Mouse (Mus musculus): ENCODE measurements around the gene Cdkal1. TPM values are rescaled to one million over a fixed set of nuclear protein-coding genes. Genes with fewer than 3 reads are reported as not detected.

Gene Cdkal1
- polyA plus RNA-seq, 1 experiment from 2014 or later, result 21.6 TPM

DNA sequence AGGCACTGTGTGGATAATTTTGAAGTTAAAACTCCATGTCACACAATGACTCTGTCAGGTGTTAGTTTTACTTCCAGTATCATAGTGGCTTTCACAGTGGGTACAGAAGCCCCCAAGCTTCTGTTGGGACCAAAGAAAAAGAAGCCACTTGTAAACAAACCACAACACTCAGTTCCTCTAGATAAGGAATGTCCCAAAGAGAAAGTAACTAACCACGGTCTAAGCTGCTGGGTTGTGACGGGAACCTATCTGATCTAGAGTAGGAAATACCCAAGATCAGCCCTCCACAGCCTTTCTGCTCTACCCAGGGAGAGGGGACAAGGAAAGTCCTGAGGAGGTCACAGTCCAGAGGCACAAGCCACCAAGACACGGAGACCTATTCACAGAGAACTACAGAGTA is 99.4 kb downstream of the Cdkal1 start:
- WGBS, result 85% methylated on average over 3 of the region's 3 CpGs
- Histone ChIP-seq H3K4me3 (no peak overlapping the region), H3K4me1 (replicated peaks) (peaks cover 15% of the 10 kb centered on the region), H3K9me3 (no peaks in the 10 kb centered on the region), H3K27me3 (no peaks in the 10 kb centered on the region), H3K36me3 (no peaks in the 10 kb centered on the region), H3K27ac (replicated peaks) (no peak overlapping the region), H3K4me2 (no peak overlapping the region), H3K9ac (no peak overlapping the region)
- no peak for ATAC-seq (ENCODE audit: low read depth)

- WGBS, result 70% methylated on average over 3 of the region's 3 CpGs
- H3K4me2 ChIP-seq, result no peak overlapping the region
- H3K4me1 ChIP-seq (replicated peaks), result no peaks in the 10 kb centered on the region
- ATAC-seq (ENCODE audit: low read depth), result no peak
- no peak overlapping the region for H3K4me3 ChIP-seq
- no peak overlapping the region for H3K27ac ChIP-seq (replicated peaks)
- no peaks in the 10 kb centered on the region for H3K36me3 ChIP-seq
- no peak overlapping the region for H3K9ac ChIP-seq
- H3K9me3 ChIP-seq, result no peaks in the 10 kb centered on the region
- H3K27me3 ChIP-seq, result no peaks in the 10 kb centered on the region
Observed at GRCm38 (mm10) chr13:29753254-29753653, 102.2 kb downstream of the Cdkal1 start.

GRCm38 (mm10) chr13:29752061-29752460 is 103.4 kb downstream of the Cdkal1 start:
- no peak for ATAC-seq (ENCODE audit: low read depth)
- WGBS, result 91% methylated on average over 6 of the region's 6 CpGs

DNA sequence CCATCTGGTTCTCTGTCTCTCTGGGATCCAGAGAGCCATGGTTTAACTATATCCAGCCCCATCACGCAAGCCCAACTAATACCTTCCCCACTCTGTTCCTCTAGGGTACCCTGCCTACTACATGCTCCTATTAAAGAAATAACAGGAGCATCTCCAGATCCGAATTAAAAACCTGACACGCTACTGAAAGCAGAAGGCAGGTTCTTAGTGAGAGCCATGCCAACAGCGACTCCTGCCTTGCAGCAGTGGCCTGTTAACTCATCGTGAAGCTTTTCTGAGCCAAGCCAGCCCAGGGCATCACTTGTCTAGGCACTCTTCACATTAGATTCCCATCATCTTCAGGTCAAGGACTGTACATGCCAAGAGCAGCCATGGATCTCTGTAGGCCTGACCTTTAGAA is 104.3 kb downstream of the Cdkal1 start:
- no peak overlapping the region for H3K4me3 ChIP-seq
- H3K9ac ChIP-seq, result no peak overlapping the region
- H3K4me2 ChIP-seq, result no peak overlapping the region
- 95% methylated on average over 5 of the region's 5 CpGs for WGBS
- no peaks in the 10 kb centered on the region for H3K9me3 ChIP-seq
- H3K27me3 ChIP-seq, result no peaks in the 10 kb centered on the region
- ATAC-seq (ENCODE audit: low read depth), result no peak
- H3K27ac ChIP-seq (replicated peaks), result no peak overlapping the region
- peaks cover 12% of the 10 kb centered on the region for H3K4me1 ChIP-seq (replicated peaks)
- H3K36me3 ChIP-seq, result no peaks in the 10 kb centered on the region

More at GRCm38 (mm10) chr13:29752061-29752460, 103.4 kb downstream of the Cdkal1 start:
- Histone ChIP-seq H3K27me3 (no peaks in the 10 kb centered on the region), H3K9ac (no peak overlapping the region), H3K4me3 (no peak overlapping the region), H3K36me3 (no peaks in the 10 kb centered on the region), H3K27ac (replicated peaks) (no peak overlapping the region), H3K4me2 (no peak overlapping the region), H3K9me3 (no peaks in the 10 kb centered on the region), H3K4me1 (replicated peaks) (0 out of 2 replicates have a peak, but pooled peaks cover 4% of the 10 kb centered on the region)

GRCm38 (mm10) chr13:29747347-29747647 is 108.2 kb downstream of the Cdkal1 start:
- Histone ChIP-seq H3K27me3 (no peaks in the 10 kb centered on the region), H3K4me3 (no peak overlapping the region), H3K4me1 (replicated peaks) (peaks cover 16% of the 10 kb centered on the region), H3K9ac (no peak overlapping the region), H3K9me3 (no peaks in the 10 kb centered on the region), H3K27ac (replicated peaks) (peak overlapping the region; percentile 23; the same call in 1 of the 2 replicates), H3K4me2 (no peak overlapping the region), H3K36me3 (no peaks in the 10 kb centered on the region)
- WGBS, result 81% methylated on average over 3 of the region's 3 CpGs
- no peak for ATAC-seq (ENCODE audit: low read depth)

DNA sequence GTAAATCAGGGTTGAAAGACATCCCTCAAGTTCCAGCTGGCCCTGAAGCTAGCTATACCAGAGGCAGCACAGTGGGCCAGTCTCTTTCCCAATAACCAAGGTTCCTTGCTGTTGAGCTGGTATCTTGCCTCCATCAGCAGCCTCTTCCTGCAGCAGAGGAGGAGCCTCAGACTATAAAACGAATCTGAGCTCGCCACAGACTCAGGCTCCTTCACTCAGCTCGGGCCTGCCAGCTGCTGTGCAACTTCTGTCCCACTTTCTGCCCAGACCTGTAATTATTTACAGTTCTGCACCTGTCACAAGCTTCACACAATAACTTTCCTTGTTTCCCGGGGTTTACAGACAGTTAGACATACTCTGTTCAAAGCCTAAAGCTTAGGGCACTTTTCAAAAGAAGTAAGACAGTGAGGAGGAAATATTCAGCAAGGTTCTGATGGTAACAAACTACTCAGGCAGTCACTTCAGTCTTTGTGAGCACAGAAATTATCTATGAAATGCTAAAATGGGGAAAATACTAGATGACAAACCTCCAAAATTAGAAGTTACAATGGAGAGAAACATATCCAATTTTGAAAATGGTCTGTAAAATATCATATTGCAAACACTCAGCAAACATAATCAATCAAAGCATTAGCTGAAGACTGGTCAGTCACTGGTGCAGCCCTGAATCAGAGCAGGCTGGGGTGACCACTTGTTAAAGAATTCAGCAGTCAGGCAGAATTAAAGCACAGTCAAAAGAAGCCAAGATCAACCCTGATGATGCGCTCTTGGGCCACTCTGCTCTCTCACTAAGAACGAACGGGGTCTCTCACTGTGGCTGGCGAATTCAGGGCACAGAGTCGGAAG is 108.8 kb downstream of the Cdkal1 start:
- H3K9me3 ChIP-seq, result no peaks in the 10 kb centered on the region
- peak overlapping the region; percentile 29; the same call in 1 of the 2 replicates for H3K27ac ChIP-seq (replicated peaks)
- ATAC-seq (ENCODE audit: low read depth), result no peak
- H3K4me3 ChIP-seq, result no peak overlapping the region
- H3K27me3 ChIP-seq, result no peaks in the 10 kb centered on the region
- 0 out of 2 replicates have a peak overlapping the region, but pooled peaks have one; percentile 17 for H3K9ac ChIP-seq
- peaks cover 16% of the 10 kb centered on the region for H3K4me1 ChIP-seq (replicated peaks)
- 50% methylated on average over 9 of the region's 9 CpGs for WGBS
- no peaks in the 10 kb centered on the region for H3K36me3 ChIP-seq
- no peak overlapping the region for H3K4me2 ChIP-seq

DNA sequence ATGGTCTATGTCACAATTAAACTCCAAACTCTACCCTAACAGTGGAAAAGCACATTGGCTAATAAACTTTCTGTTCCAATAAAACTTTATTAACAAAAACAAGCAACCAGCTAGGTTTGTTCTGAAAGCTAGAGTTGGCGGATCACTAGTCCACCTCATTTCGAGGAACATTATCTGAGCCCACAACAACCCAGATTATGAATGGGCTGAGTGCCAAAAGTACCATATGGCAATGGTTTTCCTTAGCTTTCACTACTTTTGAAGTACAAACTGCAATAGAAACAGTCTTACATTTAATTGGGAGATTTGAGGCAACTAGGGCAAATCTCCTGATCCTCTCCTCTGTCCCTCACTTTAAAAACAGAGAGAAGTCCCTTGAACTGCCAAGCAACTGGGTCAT is 110.4 kb downstream of the Cdkal1 start:
- Histone ChIP-seq H3K4me2 (no peak overlapping the region), H3K4me1 (replicated peaks) (peaks cover 16% of the 10 kb centered on the region), H3K36me3 (no peaks in the 10 kb centered on the region), H3K27me3 (no peaks in the 10 kb centered on the region), H3K9ac (no peak overlapping the region), H3K27ac (replicated peaks) (no peak overlapping the region), H3K4me3 (no peak overlapping the region), H3K9me3 (no peaks in the 10 kb centered on the region)
- no peak for ATAC-seq (ENCODE audit: low read depth)
- 78% methylated on average over 2 of the region's 2 CpGs for WGBS

DNA sequence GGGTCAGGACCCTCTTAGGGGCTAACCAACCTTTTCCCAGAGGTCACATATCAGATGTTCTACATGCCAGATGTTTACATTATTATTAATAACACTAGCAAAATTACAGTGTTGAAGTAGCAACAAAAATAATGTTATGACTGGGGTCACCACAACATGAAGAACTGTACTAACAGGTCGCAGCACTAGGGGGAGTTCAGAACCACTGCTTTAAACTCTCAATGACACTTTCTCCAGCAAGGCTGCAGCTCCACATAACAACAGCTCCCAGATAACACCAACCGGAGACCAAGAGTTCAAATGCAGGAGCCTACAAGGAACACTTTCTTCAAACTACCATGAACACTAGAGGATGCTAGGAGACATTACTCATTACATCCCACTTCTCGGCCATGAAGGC is 111.3 kb downstream of the Cdkal1 start:
- Histone ChIP-seq H3K4me2 (no peak overlapping the region), H3K9ac (no peak overlapping the region), H3K9me3 (no peaks in the 10 kb centered on the region), H3K4me1 (replicated peaks) (peaks cover 16% of the 10 kb centered on the region), H3K27me3 (no peaks in the 10 kb centered on the region), H3K4me3 (no peak overlapping the region), H3K27ac (replicated peaks) (no peak overlapping the region), H3K36me3 (no peaks in the 10 kb centered on the region)
- 84% methylated on average over 3 of the region's 3 CpGs for WGBS
- ATAC-seq (ENCODE audit: low read depth), result no peak

GRCm38 (mm10) chr13:29743761-29744160 is 111.7 kb downstream of the Cdkal1 start:
- ATAC-seq (ENCODE audit: low read depth), result no peak
- Histone ChIP-seq H3K27me3 (no peaks in the 10 kb centered on the region), H3K4me3 (no peak overlapping the region), H3K9me3 (no peaks in the 10 kb centered on the region), H3K9ac (no peak overlapping the region), H3K27ac (replicated peaks) (no peak overlapping the region), H3K4me2 (no peak overlapping the region), H3K4me1 (replicated peaks) (peaks cover 16% of the 10 kb centered on the region), H3K36me3 (no peaks in the 10 kb centered on the region)
- 75% methylated on average over 4 of the region's 4 CpGs for WGBS

GRCm38 (mm10) chr13:29737675-29738461 is 117.6 kb downstream of the Cdkal1 start:
- no peaks in the 10 kb centered on the region for H3K9me3 ChIP-seq
- no peaks in the 10 kb centered on the region for H3K36me3 ChIP-seq
- no peak for ATAC-seq (ENCODE audit: low read depth)
- no peak overlapping the region for H3K9ac ChIP-seq
- no peaks in the 10 kb centered on the region for H3K27me3 ChIP-seq
- no peak overlapping the region for H3K4me3 ChIP-seq
- H3K4me2 ChIP-seq, result no peak overlapping the region
- no peak overlapping the region for H3K27ac ChIP-seq (replicated peaks)
- no peaks in the 10 kb centered on the region for H3K4me1 ChIP-seq (replicated peaks)
- 67% methylated on average over 5 of the region's 5 CpGs for WGBS

DNA sequence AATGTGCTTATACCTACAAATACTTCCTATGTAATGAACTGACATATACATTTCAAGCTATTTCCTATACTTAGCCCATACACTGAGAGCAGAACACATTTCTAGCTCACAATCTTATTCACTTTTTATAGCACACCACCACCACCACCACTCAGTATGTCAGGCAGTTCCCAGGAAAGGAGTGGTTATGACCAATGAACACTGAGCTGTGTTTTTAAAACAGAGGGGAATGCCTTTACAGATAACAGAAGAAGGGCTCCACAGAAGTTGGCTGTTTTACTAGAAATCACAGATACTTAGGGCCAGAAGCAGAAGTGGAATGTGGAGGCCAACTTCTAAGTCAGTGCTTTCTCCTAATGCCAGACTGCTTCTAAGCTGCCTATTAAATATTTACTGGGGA is 121.0 kb downstream of the Cdkal1 start:
- no peaks in the 10 kb centered on the region for H3K27me3 ChIP-seq
- H3K27ac ChIP-seq (replicated peaks), result no peak overlapping the region
- H3K4me3 ChIP-seq, result no peak overlapping the region
- H3K4me1 ChIP-seq (replicated peaks), result no peaks in the 10 kb centered on the region
- ATAC-seq (ENCODE audit: low read depth), result no peak
- no peaks in the 10 kb centered on the region for H3K36me3 ChIP-seq
- H3K9me3 ChIP-seq, result no peaks in the 10 kb centered on the region
- no peak overlapping the region for H3K9ac ChIP-seq
- H3K4me2 ChIP-seq, result no peak overlapping the region

DNA sequence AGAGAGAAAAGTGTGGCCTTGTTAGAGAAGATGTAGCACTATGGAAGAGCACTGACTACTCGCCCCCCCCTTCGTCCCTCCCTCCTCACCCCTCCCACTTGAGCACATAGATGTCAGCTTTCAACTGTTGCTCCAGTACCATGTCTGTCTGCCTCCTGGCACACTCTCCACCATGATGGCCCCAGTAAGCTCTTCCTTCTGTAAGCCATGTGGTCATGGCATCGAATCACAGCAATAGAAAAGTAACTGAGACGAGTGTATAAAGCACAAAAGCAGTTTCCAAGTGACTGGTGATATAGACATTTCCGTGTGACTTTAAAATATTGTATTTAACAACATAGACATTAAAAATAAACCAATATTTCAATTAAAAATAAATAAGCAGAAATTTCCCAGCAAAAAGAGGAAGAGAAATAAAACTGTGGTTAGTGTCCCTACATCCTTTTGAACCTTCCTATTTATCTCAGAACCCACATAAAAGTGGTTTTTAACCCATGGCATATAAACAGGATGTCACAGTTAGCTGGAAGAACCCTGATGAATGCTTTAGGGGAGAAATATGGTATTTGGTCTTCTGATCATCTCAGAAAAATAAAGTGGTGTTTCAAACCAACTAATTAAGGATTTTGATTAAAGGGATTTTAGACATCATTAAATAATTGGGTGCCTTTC is 129.2 kb downstream of the Cdkal1 start:
- WGBS, result 89% methylated on average over 5 of the region's 5 CpGs
- no peaks in the 10 kb centered on the region for H3K27me3 ChIP-seq
- H3K4me1 ChIP-seq (replicated peaks), result no peaks in the 10 kb centered on the region
- no peaks in the 10 kb centered on the region for H3K9me3 ChIP-seq
- no peak overlapping the region for H3K9ac ChIP-seq
- no peak overlapping the region for H3K27ac ChIP-seq (replicated peaks)
- H3K36me3 ChIP-seq, result no peaks in the 10 kb centered on the region
- no peak for ATAC-seq (ENCODE audit: low read depth)
- no peak overlapping the region for H3K4me2 ChIP-seq
- H3K4me3 ChIP-seq, result no peak overlapping the region
